Mouse (Mus musculus) forebrain, embryonic 15.5 days (tissue): Measurements from ENCODE around the gene Hsf4. TPM values are rescaled to one million over a fixed set of nuclear protein-coding genes. Genes with fewer than 3 reads are reported as not detected.

Source experiments
- ATAC-seq: fragments of 200-750 bp; cut with Nextera tagmentation; replicated peaks from 2 replicates; pipeline ENCODE4 v1.8.0; 2017; ENCODE audit warnings: mild to moderate bottlenecking, moderate TSS enrichment, moderate library complexity
- H3K27ac ChIP-seq: fragments of 300-500 bp; sonication (generic); replicated peaks from 2 replicates; pipeline ENCODE4 v1.5.1; 2015; ENCODE audit warnings: mild to moderate bottlenecking, inconsistent platforms
- H3K27me3 ChIP-seq: fragments of 300-500 bp; sonication (generic); 2 replicates; pipeline ENCODE4 v1.6.1; 2015; ENCODE audit warnings: inconsistent platforms
- H3K36me3 ChIP-seq: fragments of 300-500 bp; sonication (generic); 2 replicates; pipeline ENCODE4 v1.6.1; 2015; ENCODE audit warnings: mild to moderate bottlenecking, inconsistent platforms
- H3K4me1 ChIP-seq: fragments of 300-500 bp; sonication (generic); 2 replicates; pipeline ENCODE4 v1.6.1; 2015; ENCODE audit warnings: inconsistent platforms
- H3K4me2 ChIP-seq: fragments of 300-500 bp; sonication (generic); replicated peaks from 2 replicates; pipeline ENCODE4 v1.6.1; 2015; ENCODE audit warnings: mild to moderate bottlenecking, inconsistent platforms
- H3K4me3 ChIP-seq: fragments of 300-500 bp; sonication (generic); 2 replicates; pipeline ENCODE4 v1.5.1; 2015; ENCODE audit warnings: mild to moderate bottlenecking, inconsistent platforms
- H3K9ac ChIP-seq: fragments of 300-500 bp; sonication (generic); replicated peaks from 2 replicates; pipeline ENCODE4 v1.6.1; 2015; ENCODE audit warnings: mild to moderate bottlenecking, inconsistent platforms
- H3K9me3 ChIP-seq: fragments of 300-500 bp; sonication (generic); 2 replicates; pipeline ENCODE4 v1.6.1; 2016; ENCODE audit warnings: inconsistent platforms
- WGBS: fragments of 180-500 bp; shearing (Covaris S2); methylation state at CpG from one replicate; pipeline ENCODE4 v1.1.7; 2015; ENCODE audit warnings: mixed read lengths; 5-methylcytosine and 5-hydroxymethylcytosine counted together
- microRNA counts: library from miRNA; unstranded; fragments of <30 nt; microRNA quantifications from one replicate; lab custom pipeline; 2016
- microRNA-seq: library from miRNA; unstranded; fragments of <30 nt; microRNA quantifications from one replicate; pipeline ENCODE4, GENCODE M21; 2016
- polyA plus RNA-seq: library from polyadenylated mRNA; unstranded; fragments of >200 nt; fragmentation: Nextera tagmentation; extraction: Ambion mirVana; gene quantifications from 2 replicates; pipeline ENCODE4 v1.2.1, GENCODE M21; 2015

Hsf4 gene
- polyA plus RNA-seq, 1 experiment from 2014 or later, result 0.34 TPM

DNA sequence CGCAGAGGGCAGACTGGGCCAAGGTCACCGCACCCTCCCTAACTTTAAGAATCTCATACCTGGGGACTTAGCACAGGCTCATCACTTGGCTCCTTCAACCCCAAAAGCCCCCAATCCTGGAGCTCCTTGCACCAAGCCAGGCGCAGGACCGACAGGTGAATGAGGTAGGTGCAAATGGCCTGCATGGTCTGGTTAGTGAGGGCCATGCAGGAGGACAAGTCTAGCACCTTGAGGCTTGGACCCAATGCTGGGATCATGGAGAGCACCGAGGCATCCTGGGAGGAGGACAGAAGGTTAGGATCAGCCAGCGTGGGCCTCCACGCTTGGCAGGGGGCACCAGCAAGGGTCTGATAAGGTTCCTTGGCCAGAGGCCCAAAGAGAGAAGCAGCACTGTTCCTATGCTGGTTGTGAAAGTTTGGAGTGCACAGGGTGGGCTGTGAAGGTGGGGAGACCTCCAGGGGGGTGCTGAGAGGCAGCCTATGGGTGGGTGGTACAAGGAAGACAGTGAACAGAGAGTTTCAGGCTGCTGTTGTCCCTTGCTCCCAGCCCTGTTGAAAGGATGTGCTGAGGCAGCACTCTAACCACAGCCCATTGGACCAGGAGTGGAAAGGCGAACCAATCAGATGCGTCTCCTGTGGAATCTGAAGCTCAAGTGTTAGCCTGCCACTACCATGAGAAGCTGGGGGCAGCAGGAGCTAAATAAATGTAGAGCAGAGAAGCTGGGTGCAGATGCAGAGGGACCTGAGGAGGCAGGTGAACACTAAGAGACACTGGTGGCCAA, 44.2 kb downstream of the Hsf4 start:
- Histone ChIP-seq H3K4me2 (no peak overlapping the region), H3K9ac (no peak overlapping the region), H3K36me3 (peaks cover 43% of the 10 kb centered on the region; the same call in 1 of the 2 replicates), H3K4me1 (no peaks in the 10 kb centered on the region), H3K27ac (no peak overlapping the region), H3K27me3 (no peaks in the 10 kb centered on the region), H3K4me3 (no peak overlapping the region), H3K9me3 (no peaks in the 10 kb centered on the region)
- ATAC-seq, result no peak
- WGBS, result 81% methylated on average over 9 of the region's 9 CpGs

DNA sequence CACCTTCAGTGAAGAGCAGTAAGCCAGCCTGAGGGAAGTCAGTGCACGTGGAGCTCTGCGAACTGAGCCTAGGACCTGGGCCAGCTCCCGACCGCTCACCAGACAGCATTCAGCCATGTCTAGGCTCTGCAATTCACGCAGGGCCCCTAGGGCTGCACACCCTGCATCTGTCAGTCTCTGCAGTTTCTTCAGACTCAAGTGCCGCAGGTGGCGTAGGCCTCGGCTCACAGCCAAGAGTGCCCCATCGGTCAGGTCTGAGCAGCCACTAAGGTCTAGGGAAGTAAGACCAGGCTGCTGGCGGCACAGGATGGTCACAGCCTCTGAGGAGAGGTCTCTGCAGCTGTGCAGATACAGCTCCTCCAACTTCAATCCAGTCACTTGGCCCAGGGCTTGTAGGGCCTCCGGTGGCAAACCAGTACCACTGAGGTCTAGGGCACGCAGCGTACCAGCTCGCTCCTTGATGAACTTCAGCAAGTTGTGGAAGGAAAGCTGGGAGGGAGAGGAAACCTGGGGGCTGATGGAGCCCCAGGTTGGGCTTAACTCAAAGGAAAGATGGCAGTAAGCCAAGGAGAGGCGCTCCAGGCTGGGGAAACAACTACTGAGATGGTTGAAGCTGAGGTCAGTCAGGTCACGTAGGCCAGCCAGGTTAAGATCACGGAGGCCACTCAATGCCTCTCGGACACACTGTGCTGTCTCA, 45.6 kb downstream of the Hsf4 start:
- 94% methylated on average over 18 of the region's 18 CpGs for WGBS
- peaks cover 47% of the 10 kb centered on the region; the same call in 1 of the 2 replicates for H3K36me3 ChIP-seq

DNA sequence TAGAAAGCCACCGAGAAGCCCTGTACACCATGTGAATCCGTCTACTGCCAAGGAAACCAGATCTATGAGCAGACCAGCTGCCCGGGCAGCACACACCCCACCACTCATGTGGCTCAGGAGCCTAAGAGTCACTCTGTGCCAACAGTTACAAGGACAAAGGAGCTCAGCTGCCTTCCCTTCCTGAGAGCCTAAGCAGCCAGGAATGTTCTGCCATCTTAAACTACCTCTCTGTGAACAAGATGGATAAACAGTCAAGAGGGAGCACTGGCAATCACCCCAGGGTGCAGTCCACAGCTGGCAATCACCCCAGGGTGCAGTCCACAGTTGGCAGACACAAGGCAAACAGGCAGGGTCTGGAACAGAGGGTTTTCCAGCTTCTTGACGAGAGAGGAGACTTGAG, 48.3 kb downstream of the Hsf4 start:
- H3K9ac ChIP-seq, result no peak overlapping the region
- H3K4me3 ChIP-seq, result no peak overlapping the region
- no peaks in the 10 kb centered on the region for H3K9me3 ChIP-seq
- no peak overlapping the region for H3K27ac ChIP-seq
- ATAC-seq, result no peak
- WGBS, result 74% methylated on average over 4 of the region's 4 CpGs
- no peaks in the 10 kb centered on the region for H3K4me1 ChIP-seq
- H3K27me3 ChIP-seq, result no peaks in the 10 kb centered on the region
- no peak overlapping the region for H3K4me2 ChIP-seq
- H3K36me3 ChIP-seq, result peaks cover 38% of the 10 kb centered on the region; the same call in 1 of the 2 replicates

More for the DNA sequence above, 45.6 kb downstream of the Hsf4 start:
- no peaks in the 10 kb centered on the region for H3K27me3 ChIP-seq
- no peak overlapping the region for H3K27ac ChIP-seq
- no peaks in the 10 kb centered on the region for H3K9me3 ChIP-seq
- H3K4me2 ChIP-seq, result no peak overlapping the region
- no peak; the same call in 1 of the 2 replicates for ATAC-seq
- H3K4me1 ChIP-seq, result no peaks in the 10 kb centered on the region
- no peak overlapping the region for H3K4me3 ChIP-seq
- no peak overlapping the region for H3K9ac ChIP-seq

DNA sequence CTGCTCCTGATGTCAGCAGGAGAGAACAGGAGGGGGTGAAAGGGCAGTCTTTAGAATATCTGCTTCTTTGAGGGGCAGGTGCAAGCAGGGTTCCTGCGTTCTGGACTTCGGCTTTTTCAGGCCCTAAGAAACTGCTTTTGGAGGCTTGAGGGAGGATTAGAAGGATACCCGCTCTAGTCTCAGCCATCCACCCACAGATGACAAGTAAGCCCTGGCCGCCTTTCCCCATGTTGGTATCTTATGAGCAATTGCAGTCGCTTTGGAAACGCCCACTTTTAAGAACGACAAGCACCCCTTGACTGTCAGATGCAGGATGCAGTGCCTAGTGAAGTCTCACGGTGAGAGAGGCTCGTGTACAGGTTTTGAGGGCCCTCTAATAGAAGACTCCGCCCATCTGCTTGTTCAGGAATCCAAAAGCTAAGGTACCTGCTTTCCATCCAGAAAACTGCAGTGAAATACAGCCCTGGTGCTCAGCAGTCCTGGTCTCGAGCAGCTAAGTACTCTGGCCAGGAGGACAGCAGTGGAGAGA, 49.1 kb downstream of the Hsf4 start:
- no peaks in the 10 kb centered on the region for H3K9me3 ChIP-seq
- no peak overlapping the region for H3K4me3 ChIP-seq
- H3K4me1 ChIP-seq, result no peaks in the 10 kb centered on the region
- H3K27me3 ChIP-seq, result no peaks in the 10 kb centered on the region
- peaks cover 34% of the 10 kb centered on the region; the same call in 1 of the 2 replicates for H3K36me3 ChIP-seq
- WGBS, result 79% methylated on average over 11 of the region's 11 CpGs
- H3K4me2 ChIP-seq, result no peak overlapping the region
- H3K27ac ChIP-seq, result no peak overlapping the region
- no peak overlapping the region for H3K9ac ChIP-seq
- no peak for ATAC-seq

DNA sequence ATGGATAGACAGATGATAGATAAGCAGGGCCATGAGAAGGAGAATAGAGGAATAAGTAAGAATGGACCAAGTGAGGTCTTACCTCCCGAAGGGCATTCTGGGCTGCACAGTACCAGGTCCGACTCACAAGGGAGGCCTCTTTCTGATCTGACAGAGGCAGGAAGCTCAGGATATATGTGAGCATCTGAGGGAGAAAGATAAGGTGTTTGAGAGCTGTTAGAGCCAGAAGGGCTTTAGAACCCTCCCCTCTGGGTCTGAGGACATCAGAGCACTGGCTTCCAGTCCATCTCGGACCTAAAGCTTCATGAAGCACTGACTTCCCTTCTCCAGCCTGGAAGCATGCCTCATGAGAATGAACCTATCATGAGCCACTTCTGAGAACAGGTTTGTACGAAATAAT, 53.6 kb downstream of the Hsf4 start:
- no peak for ATAC-seq
- no peak overlapping the region for H3K27ac ChIP-seq
- H3K36me3 ChIP-seq, result peaks cover 12% of the 10 kb centered on the region
- WGBS, result 94% methylated on average over 4 of the region's 4 CpGs
- no peak overlapping the region for H3K4me2 ChIP-seq
- no peaks in the 10 kb centered on the region for H3K9me3 ChIP-seq
- no peak overlapping the region for H3K9ac ChIP-seq
- peaks cover 19% of the 10 kb centered on the region for H3K4me1 ChIP-seq
- H3K27me3 ChIP-seq, result no peaks in the 10 kb centered on the region
- H3K4me3 ChIP-seq, result no peak overlapping the region

MicroRNAs within 50 kb of the gene (microRNA counts, 519-probe panel; counts per million panel counts)
- 2,363 counts per million, percentile 47 among the panel's probes with 10 or more counts for microRNA mmu-miR-328 (lab: Ali Mortazavi, UCI)

Small RNA genes lying within 50 kb of the gene (microRNA-seq; reads per million reads assigned to microRNA genes)
- gene Gm27320 (not detected), gene Mir328 (318 reads per million, percentile 68 among the genes with 10 or more reads in this experiment)

Other genes with a start within 250 kb of the Hsf4 start
- gene Ces3a, start 221.2 kb upstream of the Hsf4 start, polyA plus RNA-seq, result not detected in 2 replicates
- gene Ces3b, start 186.0 kb upstream of the Hsf4 start, polyA plus RNA-seq, result not detected in 2 replicates
- 0.10 and 0.15 TPM in 2 replicates for gene Ces4a, start 138.0 kb upstream of the Hsf4 start, polyA plus RNA-seq
- gene Cbfb, start 99.1 kb upstream of the Hsf4 start, polyA plus RNA-seq, result 33.4 and 35.4 TPM in 2 replicates
- gene D230025D16Rik, start 44.7 kb upstream of the Hsf4 start, polyA plus RNA-seq, result 32.5 and 33.1 TPM in 2 replicates
- 2.9 and 3.0 TPM in 2 replicates for gene B3gnt9, start 14.6 kb upstream of the Hsf4 start, polyA plus RNA-seq
- gene Tradd, start 5.2 kb upstream of the Hsf4 start, polyA plus RNA-seq, result 21.1 and 23.7 TPM in 2 replicates
- gene Fbxl8, start 5.2 kb upstream of the Hsf4 start, polyA plus RNA-seq, result 0.72 and 0.85 TPM in 2 replicates
- 2.0 and 2.2 TPM in 2 replicates for gene Nol3, start 6.3 kb downstream of the Hsf4 start, polyA plus RNA-seq
- 96.2 and 101 TPM in 2 replicates for gene 4931428F04Rik, start 20.1 kb downstream of the Hsf4 start, polyA plus RNA-seq
- gene Exoc3l, start 26.3 kb downstream of the Hsf4 start, polyA plus RNA-seq, result 10.1 and 11.9 TPM in 2 replicates
- 44.2 and 48.1 TPM in 2 replicates for gene E2f4, start 27.9 kb downstream of the Hsf4 start, polyA plus RNA-seq
- 0.84 and 0.98 TPM in 2 replicates for gene Elmo3, start 35.8 kb downstream of the Hsf4 start, polyA plus RNA-seq
- 0.59 and 0.83 TPM in 2 replicates for gene Lrrc29, start 56.5 kb downstream of the Hsf4 start, polyA plus RNA-seq
- 116 and 120 TPM in 2 replicates for gene Tmem208, start 56.6 kb downstream of the Hsf4 start, polyA plus RNA-seq
- 0.34 and 0.48 TPM in 2 replicates for gene Fhod1, start 78.2 kb downstream of the Hsf4 start, polyA plus RNA-seq
- gene Slc9a5, start 79.0 kb downstream of the Hsf4 start, polyA plus RNA-seq, result 6.9 and 7.9 TPM in 2 replicates
- 1.1 and 1.7 TPM in 2 replicates for gene Plekhg4, start 103.5 kb downstream of the Hsf4 start, polyA plus RNA-seq
- gene Kctd19, start 143.7 kb downstream of the Hsf4 start, polyA plus RNA-seq, result 0.10 TPM in 1 of 2 replicates, not detected in the other
- 0.52 and 0.88 TPM in 2 replicates for gene Lrrc36, start 143.8 kb downstream of the Hsf4 start, polyA plus RNA-seq
- gene Tppp3, start 201.7 kb downstream of the Hsf4 start, polyA plus RNA-seq, result 35.1 and 54.8 TPM in 2 replicates
- gene Zdhhc1, start 227.1 kb downstream of the Hsf4 start, polyA plus RNA-seq, result 28.8 and 31.3 TPM in 2 replicates
- gene Hsd11b2, start 249.0 kb downstream of the Hsf4 start, polyA plus RNA-seq, result 1.4 and 1.7 TPM in 2 replicates